Mouse (Mus musculus) right cerebral cortex, postnatal 4 days (tissue): ENCODE measurements around the gene Rbm47.
A peak's percentile ranks its signal among the peaks of the same experiment; 100 is the strongest.

Experiments used
- DNase-seq: peaks from one replicate; pipeline ENCODE4 v3.0.0-alpha.2; 2022

The Rbm47 gene

DNA sequence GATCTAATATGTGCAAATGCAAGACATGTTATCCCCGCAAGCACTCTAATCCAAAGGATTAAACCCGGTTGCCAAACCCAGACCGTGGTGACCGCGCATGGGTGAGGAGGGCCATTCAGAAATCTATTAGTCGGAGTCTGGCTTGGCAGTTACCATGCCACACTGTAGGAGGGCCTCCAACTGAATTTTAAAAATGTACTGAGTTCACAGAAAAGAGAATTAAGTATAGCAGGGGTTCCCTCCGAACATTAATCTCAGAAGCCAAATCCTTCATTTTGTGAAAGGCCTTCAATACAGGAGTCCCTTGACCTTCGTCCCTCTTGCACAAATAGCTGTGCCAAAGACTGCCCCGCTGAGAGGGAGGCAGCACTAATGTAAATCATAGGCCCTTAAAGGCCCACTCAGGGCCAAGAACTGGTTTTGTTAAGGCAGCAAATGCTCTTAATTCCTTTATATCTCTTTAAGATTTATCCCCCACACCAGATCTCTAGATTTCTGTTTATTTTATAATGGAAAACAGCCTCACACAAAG lies 16.4 kb downstream of the Rbm47 start:
- DNase-seq = no peak

DNA sequence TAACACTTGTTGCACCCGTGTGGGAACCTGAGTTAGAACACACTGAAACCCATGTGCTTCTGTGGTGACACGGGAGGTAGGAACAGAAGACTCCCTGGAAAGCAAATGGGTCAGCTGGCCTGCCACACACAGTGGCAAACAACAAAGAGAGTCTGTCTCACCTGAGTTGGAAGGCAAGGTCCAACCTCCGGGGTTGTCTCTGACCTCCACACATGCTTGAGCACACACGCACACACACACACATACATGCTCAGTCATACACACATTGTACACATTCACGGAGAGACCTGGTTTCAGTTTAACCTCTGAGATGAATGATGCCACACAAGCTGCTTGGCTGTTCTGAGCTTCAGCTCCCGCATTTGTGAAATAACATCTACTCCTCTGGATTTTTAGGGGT lies 18.3 kb downstream of the Rbm47 start:
- DNase-seq = no peak

DNA sequence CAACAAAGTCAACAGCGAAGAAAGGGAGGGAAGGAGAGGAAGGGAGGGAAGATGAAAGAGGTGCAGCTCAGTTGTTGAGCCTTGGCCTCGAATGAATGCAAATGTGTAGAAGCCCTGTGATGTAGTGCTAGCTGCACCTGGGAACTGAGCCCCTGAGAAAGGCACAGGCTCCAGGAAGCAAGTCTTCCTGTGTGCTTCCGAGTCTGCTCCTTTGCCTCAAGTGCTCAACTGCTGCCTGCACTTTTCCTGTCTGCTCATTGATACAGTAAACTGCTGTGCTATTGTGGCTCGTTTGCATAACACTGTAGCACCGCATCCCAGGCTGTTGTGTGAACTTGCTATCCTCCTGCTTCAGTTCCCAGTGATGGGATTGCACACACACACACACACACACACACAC lies 19.4 kb downstream of the Rbm47 start:
- no peak for DNase-seq

DNA sequence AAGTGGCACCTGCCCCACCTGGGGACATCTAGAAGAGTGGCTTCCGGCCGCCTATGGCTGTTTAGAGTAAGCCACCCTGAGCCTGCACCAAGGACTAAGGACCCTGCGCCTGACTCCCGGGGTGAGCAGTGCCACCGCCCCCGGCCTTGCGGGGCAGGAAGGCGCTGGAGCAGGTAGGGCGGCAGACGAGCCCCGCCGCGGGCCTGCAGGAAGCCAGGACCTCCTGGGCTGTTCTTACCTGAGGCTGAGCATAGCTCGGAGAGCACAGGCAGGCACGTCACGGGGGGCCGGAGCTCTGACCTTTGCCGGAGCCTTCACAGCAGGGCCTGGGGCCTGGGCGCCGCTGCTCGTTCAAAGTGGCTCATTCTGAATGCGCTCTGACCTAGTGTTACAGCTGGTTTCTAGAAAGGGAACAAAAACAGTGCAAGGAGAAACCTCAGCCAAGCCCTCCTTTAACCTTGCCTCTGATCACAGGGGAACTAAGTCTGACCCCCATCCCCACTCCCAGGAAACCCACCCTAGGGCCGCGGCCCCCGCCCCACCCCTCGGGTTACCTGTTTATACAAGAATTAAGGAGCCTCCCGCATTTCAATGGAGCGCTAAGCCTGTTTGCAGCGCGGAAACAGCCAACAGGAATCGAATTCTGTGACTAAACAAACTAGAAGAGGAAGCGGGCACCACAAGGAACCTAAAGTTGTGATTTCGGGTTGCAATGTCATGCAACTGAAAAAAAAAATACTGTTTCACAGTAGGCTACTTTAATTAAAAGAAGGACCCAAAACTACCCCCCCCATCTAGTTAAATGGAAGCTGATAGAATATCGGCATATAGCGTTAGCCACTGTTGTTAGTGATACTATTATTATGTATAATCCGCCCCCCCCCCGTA lies 21.4 kb downstream of the Rbm47 start:
- DNase-seq = peak; percentile 6

DNA sequence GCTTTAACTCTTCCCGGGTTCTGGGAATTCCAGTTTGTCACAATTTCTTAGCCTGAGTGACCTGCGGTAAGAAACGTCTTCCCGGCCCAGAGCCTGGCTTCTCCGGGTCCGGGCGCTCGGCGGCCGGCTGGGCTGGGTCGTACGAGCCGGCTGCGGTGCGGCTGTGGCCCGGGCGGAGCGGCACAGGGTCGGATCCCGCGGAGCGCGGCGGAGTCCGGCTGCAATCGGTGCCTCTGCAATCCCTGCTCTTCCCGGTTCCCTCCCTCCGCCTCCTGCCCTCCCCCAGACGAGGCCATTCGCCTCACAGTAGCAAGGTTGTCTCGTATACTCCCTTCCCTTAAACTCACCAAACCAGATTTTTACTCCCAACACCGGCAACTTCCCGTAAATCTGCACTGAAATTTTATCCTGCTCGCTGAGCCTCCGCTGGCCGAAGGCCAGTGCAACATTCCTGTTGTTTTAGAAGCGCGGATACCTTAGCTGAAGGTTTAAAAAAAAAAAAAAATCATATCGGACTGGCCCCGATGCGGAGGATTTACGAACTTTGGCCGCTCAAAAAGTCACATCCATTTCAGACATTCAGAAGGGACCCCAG lies 22.1 kb downstream of the Rbm47 start:
- peak; percentile 18 for DNase-seq

- no peak for DNase-seq
These were observed 22.7 kb downstream of the Rbm47 start for GRCm38 (mm10) chr5:66150106-66150705.

- DNase-seq = no peak
These were observed 23.3 kb downstream of the Rbm47 start for GRCm38 (mm10) chr5:66149571-66149970.

DNA sequence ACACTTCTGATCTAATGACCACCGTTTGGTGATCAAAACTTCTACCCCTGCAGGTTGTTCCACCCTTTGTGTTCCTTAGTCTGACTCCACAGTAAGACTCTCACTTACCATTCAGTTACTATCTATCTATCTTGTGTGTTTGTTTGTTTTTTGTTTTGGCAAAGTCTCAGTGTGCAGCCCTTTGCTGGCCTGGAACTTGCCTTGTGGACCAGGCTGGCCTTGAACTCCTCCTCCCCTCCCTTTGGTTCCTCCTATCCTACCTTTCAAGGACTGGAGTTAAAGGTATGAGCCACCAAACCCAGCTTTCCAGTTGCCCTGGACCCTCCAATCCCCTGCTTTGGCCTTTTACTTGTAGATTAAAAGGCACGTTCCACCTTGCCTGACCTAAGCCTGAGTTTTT lies 23.8 kb downstream of the Rbm47 start:
- DNase-seq = no peak

DNA sequence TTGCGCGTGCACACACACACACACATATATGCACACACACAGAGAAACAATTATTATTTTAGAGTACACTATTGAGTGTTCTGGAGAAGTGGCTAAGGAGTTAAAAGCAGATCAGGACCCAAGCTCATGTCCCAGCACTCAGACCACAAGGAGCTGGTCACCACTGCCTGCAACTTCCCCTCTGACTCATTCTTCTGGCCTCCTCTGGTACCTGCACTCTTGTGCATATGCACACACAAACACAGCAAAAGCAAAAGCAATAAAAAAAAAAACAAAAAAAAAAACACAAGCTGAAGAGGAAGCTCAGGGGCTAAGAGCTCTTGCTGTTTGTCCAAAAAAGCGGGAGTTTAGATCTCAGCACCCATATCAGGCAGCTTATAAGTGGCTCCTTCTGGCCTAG lies 25.6 kb downstream of the Rbm47 start:
- no peak for DNase-seq

- DNase-seq = no peak
These were observed 27.3 kb downstream of the Rbm47 start for GRCm38 (mm10) chr5:66145583-66145982.

DNA sequence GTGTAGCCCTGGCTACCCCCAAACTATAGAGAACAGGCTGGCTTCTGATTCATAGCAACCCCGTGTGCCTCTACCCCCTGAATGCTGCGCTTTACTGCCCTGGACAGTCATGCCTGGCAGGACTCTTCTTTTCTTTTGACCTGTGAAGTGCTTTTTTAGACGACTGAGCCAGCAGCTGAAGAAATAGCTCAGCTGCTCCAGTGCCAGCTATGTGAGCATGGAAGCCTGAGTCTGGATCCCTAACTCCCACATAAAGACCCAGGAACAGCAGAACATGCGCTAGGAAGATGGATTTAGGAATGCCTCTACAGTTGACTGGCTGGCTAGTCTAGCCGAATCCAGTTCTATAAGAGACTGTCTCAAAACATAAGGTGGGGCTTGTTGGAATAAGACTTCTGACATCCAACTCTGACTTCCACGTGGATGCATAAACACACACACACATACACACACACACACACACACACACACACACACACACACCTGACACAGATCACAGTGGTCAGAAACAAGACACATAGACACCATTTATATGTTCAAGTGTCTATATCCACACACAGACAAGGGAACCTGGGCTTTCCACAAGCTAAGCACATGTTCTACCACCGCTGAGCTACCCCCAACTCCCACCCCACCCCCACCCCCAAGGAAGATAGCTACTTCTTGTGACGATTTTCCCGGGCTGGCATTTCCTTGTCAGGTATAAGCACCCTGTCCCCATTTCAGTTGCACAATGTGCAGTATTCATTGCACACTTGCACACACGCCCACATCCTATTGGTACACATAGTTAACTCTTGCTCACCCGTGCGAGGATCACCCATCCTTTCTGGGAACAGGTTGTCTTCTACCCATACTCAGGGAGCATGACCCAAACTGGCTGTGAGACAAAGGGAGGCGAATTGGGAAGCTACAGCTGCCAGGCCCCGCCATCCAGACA lies 29.6 kb downstream of the Rbm47 start:
- DNase-seq = no peak

GRCm38 (mm10) chr5:66141474-66141873 lies 31.4 kb downstream of the Rbm47 start:
- no peak for DNase-seq

DNA sequence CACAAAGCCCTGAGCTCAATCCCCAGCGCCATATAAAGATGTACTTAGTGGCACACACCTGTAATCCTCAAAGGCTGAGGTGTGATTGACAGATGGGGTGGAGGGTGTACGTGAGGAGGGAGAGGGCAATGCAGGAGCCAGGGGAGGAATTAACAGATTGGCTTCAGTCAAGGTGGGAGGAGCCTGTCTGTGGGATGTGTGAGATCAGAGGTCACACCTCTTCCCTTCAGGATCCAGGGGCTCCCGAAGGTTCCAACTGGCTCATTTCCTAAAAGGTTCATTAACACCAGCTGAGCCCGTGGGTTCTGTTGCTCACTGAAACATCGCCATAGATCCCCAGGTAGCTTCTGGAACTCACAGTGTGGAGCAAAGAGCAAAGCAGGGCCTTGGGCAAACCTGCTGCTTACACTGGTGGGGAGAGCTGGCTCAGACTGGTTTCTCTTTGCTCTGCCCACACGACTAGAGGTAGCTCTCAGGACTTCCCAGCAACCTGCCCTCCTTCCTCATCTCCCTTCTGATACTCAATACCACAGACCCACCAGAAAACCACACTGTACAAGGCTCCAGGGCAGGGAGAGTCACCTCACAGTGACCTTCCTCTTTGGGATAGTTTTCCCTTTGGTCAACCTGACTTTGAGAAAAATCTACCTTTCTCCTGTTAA lies 33.2 kb downstream of the Rbm47 start:
- DNase-seq = no peak

GRCm38 (mm10) chr5:66139171-66139570 lies 33.7 kb downstream of the Rbm47 start:
- DNase-seq = no peak

GRCm38 (mm10) chr5:66138597-66138996 lies 34.3 kb downstream of the Rbm47 start:
- DNase-seq = no peak

DNA sequence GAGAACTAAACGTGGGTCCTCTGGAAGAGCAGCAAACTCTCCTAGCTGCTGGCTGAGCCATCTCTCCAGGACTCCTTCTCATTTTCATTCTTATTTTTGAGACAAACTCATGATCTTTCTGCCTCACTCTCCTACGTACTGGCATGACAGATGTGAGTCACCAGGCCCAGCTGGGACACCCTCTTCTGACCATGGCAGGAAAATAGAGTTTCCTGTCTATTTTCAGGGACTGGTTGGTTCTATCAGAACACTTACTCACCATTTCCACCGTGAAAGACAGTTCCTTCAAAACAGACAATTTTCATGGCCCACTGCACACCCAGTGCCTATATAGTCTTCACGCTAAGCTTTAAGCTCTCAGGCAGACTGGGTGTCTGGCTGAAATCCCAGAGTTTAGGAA lies 35.7 kb downstream of the Rbm47 start:
- DNase-seq = no peak

- DNase-seq = no peak
These were observed 37.1 kb downstream of the Rbm47 start for GRCm38 (mm10) chr5:66135853-66136210.

- DNase-seq = no peak
These were observed 37.6 kb downstream of the Rbm47 start for GRCm38 (mm10) chr5:66135161-66135852.

GRCm38 (mm10) chr5:66134578-66134977 lies 38.3 kb downstream of the Rbm47 start:
- no peak for DNase-seq

- no peak for DNase-seq
These were observed 44.0 kb downstream of the Rbm47 start for GRCm38 (mm10) chr5:66128948-66129347.

DNA sequence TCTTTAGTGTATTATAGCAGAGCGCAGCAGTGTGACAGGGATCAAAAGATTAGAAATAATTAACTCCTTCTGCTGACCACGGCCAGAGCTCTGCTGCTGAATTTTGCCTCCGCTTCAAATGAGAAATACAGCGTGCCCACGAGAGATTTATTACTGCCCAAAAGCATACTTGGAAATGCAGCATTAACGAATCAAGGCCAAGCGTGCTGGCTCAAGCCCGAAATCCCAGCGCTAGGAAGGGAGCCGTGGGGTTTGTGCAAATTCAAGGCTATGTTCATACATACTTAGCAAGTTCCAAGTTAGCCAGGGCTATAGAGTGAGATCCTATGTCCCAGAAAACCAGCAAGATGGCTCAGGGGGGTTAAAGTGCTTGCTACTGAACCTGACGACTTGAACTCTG lies 47.5 kb downstream of the Rbm47 start:
- no peak for DNase-seq

- DNase-seq = no peak
These were observed 48.0 kb downstream of the Rbm47 start for GRCm38 (mm10) chr5:66124931-66125330.
